Mouse (Mus musculus): ENCODE measurements around the gene Ints6l. TPM values are rescaled to one million over a fixed set of nuclear protein-coding genes. Genes with fewer than 3 reads are reported as not detected.

The Ints6l gene
- polyA plus RNA-seq (2017; shearing (Covaris generic)): 49.3 TPM

DNA sequence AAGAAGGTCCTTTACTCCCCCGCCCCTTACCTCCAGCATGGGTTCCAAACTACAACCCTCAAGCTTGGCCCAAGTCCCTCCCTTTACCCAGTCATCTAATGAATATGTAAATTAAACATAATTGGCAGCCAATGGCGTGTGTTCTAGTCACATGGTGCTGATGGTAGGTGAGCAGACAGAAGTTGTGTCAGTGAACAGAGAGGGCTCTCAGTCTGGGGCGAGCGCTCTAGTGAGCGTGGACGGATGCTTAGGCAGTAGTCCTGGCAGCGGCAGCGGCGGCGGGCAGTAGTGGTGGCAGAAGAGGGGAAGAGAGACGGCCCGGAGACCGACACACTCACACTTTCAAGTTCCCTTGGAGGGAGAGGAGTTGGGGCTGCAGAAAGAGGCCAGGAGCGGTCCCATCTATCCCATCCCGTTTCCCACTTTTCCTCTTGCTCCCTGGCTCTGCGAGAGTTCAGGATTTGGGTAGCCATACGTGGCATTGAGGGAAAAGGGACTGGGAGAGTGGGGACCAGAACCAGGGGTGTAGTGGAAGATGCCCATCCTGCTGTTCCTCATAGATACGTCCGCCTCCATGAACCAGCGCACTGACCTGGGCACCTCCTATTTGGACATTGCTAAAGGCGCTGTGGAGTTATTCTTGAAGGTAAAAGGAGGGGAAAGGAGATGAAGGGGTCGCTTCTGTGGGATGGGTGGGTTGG lies at the start of gene Ints6l:
Gene Ints6l, plus strand, starts transcription at position 187 of the 701 bp plus-strand sequence.

GRCm38 (mm10) chrX:56447524-56448015 lies 7.1 kb upstream of the Ints6l start, which contains the start of gene Gm2174:
Gene Gm2174 (plus strand): TSS chrX:56447965.

GRCm38 (mm10) chrX:56524442-56524841 lies 69.8 kb downstream of the Ints6l start, which contains the start of gene Gm10477:
Gene Gm10477 (plus strand): TSS chrX:56524742.

GRCm38 (mm10) chrX:56549506-56549905 lies 94.8 kb downstream of the Ints6l start, which contains the start of gene Gm648:
Gene Gm648 (minus strand): TSS chrX:56549606.

Other genes with a start within 250 kb of the Ints6l start
- not detected for gene Gm773, start 242.0 kb upstream of the Ints6l start, polyA plus RNA-seq (2017; shearing (Covaris generic))
- gene Zfp449, start 108.5 kb upstream of the Ints6l start, polyA plus RNA-seq (2017; shearing (Covaris generic)): 1.5 TPM
- 9.3 TPM for gene Smim10l2a, start 80.3 kb upstream of the Ints6l start, polyA plus RNA-seq (2017; shearing (Covaris generic))
- not detected for gene Gm2174, start 6.9 kb upstream of the Ints6l start, polyA plus RNA-seq (2017; shearing (Covaris generic))
- not detected for gene Gm10477, start 69.9 kb downstream of the Ints6l start, polyA plus RNA-seq (2017; shearing (Covaris generic))
- not detected for gene Gm648, start 94.7 kb downstream of the Ints6l start, polyA plus RNA-seq (2017; shearing (Covaris generic))
- gene Mmgt1, start 143.2 kb downstream of the Ints6l start, polyA plus RNA-seq (2017; shearing (Covaris generic)): 11.9 TPM
- gene Slc9a6, start 154.9 kb downstream of the Ints6l start, polyA plus RNA-seq (2017; shearing (Covaris generic)): 20.0 TPM

Measured in inflammation-experienced regulatory T-cells, adult 16 weeks (primary cell).